Mouse (Mus musculus) layer of hippocampus, adult 8-10 months (tissue): ENCODE data around the gene Olfr1323. TPM values are rescaled to one million over a fixed set of nuclear protein-coding genes. Genes with fewer than 3 reads are reported as not detected.

Source experiments
- DNase-seq, 2 experiments: peaks; one replicate each; pipeline ENCODE4 v3.0.0; 2022; ENCODE audit warnings: low spot score in 2 of 2
- total RNA-seq, 4 experiments: library from RNA; stranded (reverse); gene quantifications; 2 replicates each; pipeline ENCODE4 v1.2.4; 2022

Gene Olfr1323
- total RNA-seq = not detected

GRCm38 (mm10) chrX:50019259-50019658 lies at the start of gene Olfr1323:
Gene Olfr1323, minus strand, starts transcription at chrX:50019359.
- DNase-seq = no peak

- DNase-seq = peak in 1 of 2 experiments; percentile 2
These were observed 6.9 kb downstream of the Olfr1323 start for GRCm38 (mm10) chrX:50012242-50012641.

Other genes with a start within 250 kb of the Olfr1323 start
- gene Igsf1, start 221.6 kb downstream of the Olfr1323 start, total RNA-seq = 10 to 100 TPM in 2 of 4 experiments, 1 to 10 TPM in 2; 8.9 to 12.2 (median 10.6) TPM
- gene Olfr1322, start 127.9 kb downstream of the Olfr1323 start, total RNA-seq = not detected